Mouse (Mus musculus) midbrain, embryonic 12.5 days (tissue): ENCODE results near the gene Gata1. TPM values are rescaled to one million over a fixed set of nuclear protein-coding genes. Genes with fewer than 3 reads are reported as not detected.

Experiments
- ATAC-seq: fragments of 200-750 bp; cut with Nextera tagmentation; 2 replicates; pipeline ENCODE4 v1.8.0; 2017; ENCODE audit warnings: low read depth, moderate TSS enrichment, moderate library complexity; ENCODE audit not compliant: low FRiP score
- H3K27ac ChIP-seq: fragments of 300-500 bp; sonication (generic); replicated peaks from 2 replicates; pipeline ENCODE4 v1.5.1; 2016; ENCODE audit warnings: mild to moderate bottlenecking
- H3K27me3 ChIP-seq: fragments of 300-500 bp; sonication (generic); 2 replicates; pipeline ENCODE4 v1.6.1; 2016; ENCODE audit warnings: mild to moderate bottlenecking
- H3K36me3 ChIP-seq: fragments of 300-500 bp; sonication (generic); 2 replicates; pipeline ENCODE4 v1.6.1; 2016
- H3K4me1 ChIP-seq: fragments of 300-500 bp; sonication (generic); 2 replicates; pipeline ENCODE4 v1.6.1; 2016
- H3K4me2 ChIP-seq: fragments of 300-500 bp; sonication (generic); replicated peaks from 2 replicates; pipeline ENCODE4 v1.6.1; 2016; ENCODE audit warnings: mild to moderate bottlenecking, moderate library complexity
- H3K4me3 ChIP-seq: fragments of 300-500 bp; sonication (generic); 2 replicates; pipeline ENCODE4 v1.5.1; 2016; ENCODE audit warnings: mild to moderate bottlenecking
- H3K9ac ChIP-seq: fragments of 300-500 bp; sonication (generic); replicated peaks from 2 replicates; pipeline ENCODE4 v1.6.1; 2016; ENCODE audit warnings: mild to moderate bottlenecking, moderate library complexity
- H3K9me3 ChIP-seq: fragments of 300-500 bp; sonication (generic); 2 replicates; pipeline ENCODE4 v1.6.1; 2016; ENCODE audit warnings: mild to moderate bottlenecking
- WGBS: fragments of 180-500 bp; shearing (Covaris S2); methylation state at CpG from one replicate; pipeline ENCODE4 v1.1.7; 2016; 5-methylcytosine and 5-hydroxymethylcytosine counted together
- polyA plus RNA-seq: library from polyadenylated mRNA; unstranded; fragments of >200 nt; fragmentation: Nextera tagmentation; extraction: Ambion mirVana; gene quantifications from 2 replicates; pipeline ENCODE4 v1.2.1, GENCODE M21; 2016

Gata1 gene
- polyA plus RNA-seq, 1 experiment from 2014 or later: 1.5 TPM

GRCm38 (mm10) chrX:7958868-7959267 lies 19.0 kb downstream of the Gata1 start:
- ATAC-seq: no peak
- no peaks in the 10 kb centered on the region for H3K9me3 ChIP-seq
- 94% methylated on average over 9 of the region's 9 CpGs for WGBS
- H3K36me3 ChIP-seq: no peaks in the 10 kb centered on the region
- no peak overlapping the region for H3K4me3 ChIP-seq
- no peak overlapping the region for H3K27ac ChIP-seq
- no peak overlapping the region for H3K9ac ChIP-seq
- no peaks in the 10 kb centered on the region for H3K27me3 ChIP-seq
- H3K4me1 ChIP-seq: no peaks in the 10 kb centered on the region
- no peak overlapping the region for H3K4me2 ChIP-seq

GRCm38 (mm10) chrX:7950091-7950490 lies 27.8 kb downstream of the Gata1 start:
- no peaks in the 10 kb centered on the region for H3K27me3 ChIP-seq
- H3K9ac ChIP-seq: no peak overlapping the region
- 90% methylated on average over 7 of the region's 7 CpGs for whole genome bisulfite sequencing
- ATAC-seq: no peak
- no peak overlapping the region for H3K4me3 ChIP-seq
- no peak overlapping the region for H3K27ac ChIP-seq
- peaks cover 6% of the 10 kb centered on the region; the same call in 1 of the 2 replicates for H3K36me3 ChIP-seq
- peaks cover 6% of the 10 kb centered on the region for H3K4me1 ChIP-seq
- no peaks in the 10 kb centered on the region for H3K9me3 ChIP-seq
- no peak overlapping the region for H3K4me2 ChIP-seq

GRCm38 (mm10) chrX:7947900-7948492 lies 29.9 kb downstream of the Gata1 start:
- WGBS: 27% methylated on average over 38 of the region's 38 CpGs

GRCm38 (mm10) chrX:7947108-7947899 lies 30.6 kb downstream of the Gata1 start, which contains the start of gene Hdac6:
Gene Hdac6 (minus strand): TSS chrX:7947889.
- Histone ChIP-seq H3K36me3 (peaks cover 8% of the 10 kb centered on the region; the same call in 1 of the 2 replicates), H3K27ac (peak within 1 kb of the TSS; percentile 54), H3K4me2 (peak within 1 kb of the TSS; percentile 61), H3K4me3 (peak within 1 kb of the TSS; percentile 49), H3K27me3 (no peaks in the 10 kb centered on the region), H3K9me3 (no peaks in the 10 kb centered on the region), H3K4me1 (peaks cover 6% of the 10 kb centered on the region), H3K9ac (peak within 1 kb of the TSS; percentile 56)
- WGBS: 27% methylated on average over 35 of the region's 37 CpGs
- ATAC-seq: peak; percentile 67

More at GRCm38 (mm10) chrX:7947900-7948492, 29.9 kb downstream of the Gata1 start:
- H3K27ac ChIP-seq: 0 out of 2 replicates have a peak overlapping the region, but pooled peaks have one; percentile 35
- H3K4me1 ChIP-seq: peaks cover 6% of the 10 kb centered on the region
- no peaks in the 10 kb centered on the region for H3K9me3 ChIP-seq
- peak overlapping the region; percentile 40 for H3K4me2 ChIP-seq
- peak overlapping the region; percentile 49 for H3K4me3 ChIP-seq
- H3K36me3 ChIP-seq: peaks cover 8% of the 10 kb centered on the region; the same call in 1 of the 2 replicates
- no peaks in the 10 kb centered on the region for H3K27me3 ChIP-seq
- 0 out of 2 replicates have a peak overlapping the region, but pooled peaks have one; percentile 6 for H3K9ac ChIP-seq
- ATAC-seq: peak; percentile 99

GRCm38 (mm10) chrX:7945618-7946017 lies 32.3 kb downstream of the Gata1 start:
- Histone ChIP-seq H3K27me3 (no peaks in the 10 kb centered on the region), H3K4me2 (no peak overlapping the region), H3K27ac (no peak overlapping the region), H3K36me3 (peaks cover 19% of the 10 kb centered on the region), H3K4me3 (no peak overlapping the region), H3K9me3 (no peaks in the 10 kb centered on the region), H3K9ac (no peak overlapping the region), H3K4me1 (peaks cover 6% of the 10 kb centered on the region)
- WGBS: 68% methylated on average over 8 of the region's 8 CpGs
- ATAC-seq: no peak

GRCm38 (mm10) chrX:7937667-7938066 lies 40.2 kb downstream of the Gata1 start:
- peaks cover 52% of the 10 kb centered on the region for H3K36me3 ChIP-seq
- no peak overlapping the region for H3K4me3 ChIP-seq
- no peaks in the 10 kb centered on the region for H3K27me3 ChIP-seq
- no peak overlapping the region for H3K4me2 ChIP-seq
- no peak for ATAC-seq
- no peak overlapping the region for H3K9ac ChIP-seq
- H3K9me3 ChIP-seq: no peaks in the 10 kb centered on the region
- H3K27ac ChIP-seq: no peak overlapping the region
- 94% methylated on average over 6 of the region's 6 CpGs for WGBS
- H3K4me1 ChIP-seq: no peaks in the 10 kb centered on the region

GRCm38 (mm10) chrX:7936874-7937273 lies 41.0 kb downstream of the Gata1 start:
- H3K4me2 ChIP-seq: no peak overlapping the region
- no peak overlapping the region for H3K4me3 ChIP-seq
- no peak for ATAC-seq
- no peak overlapping the region for H3K9ac ChIP-seq
- no peak overlapping the region for H3K27ac ChIP-seq
- H3K9me3 ChIP-seq: no peaks in the 10 kb centered on the region
- no peaks in the 10 kb centered on the region for H3K4me1 ChIP-seq
- WGBS: 52% methylated on average over 11 of the region's 11 CpGs
- H3K27me3 ChIP-seq: no peaks in the 10 kb centered on the region
- H3K36me3 ChIP-seq: peaks cover 49% of the 10 kb centered on the region

- Histone ChIP-seq H3K4me2 (no peak within 1 kb of the TSS), H3K36me3 (peaks cover 17% of the 10 kb centered on the region), H3K9me3 (no peaks in the 10 kb centered on the region), H3K4me3 (no peak within 1 kb of the TSS), H3K27ac (no peak within 1 kb of the TSS), H3K9ac (no peak within 1 kb of the TSS), H3K4me1 (no peaks in the 10 kb centered on the region), H3K27me3 (peaks cover 43% of the 10 kb centered on the region)
- ATAC-seq: peak; percentile 38; the same call in 1 of the 2 replicates
- 23% methylated on average over 17 of the region's 19 CpGs for WGBS
Measured at GRCm38 (mm10) chrX:7928270-7928790, 49.5 kb downstream of the Gata1 start, which contains the start of gene Eras. Gene Eras (minus strand): TSS chrX:7928607.

GRCm38 (mm10) chrX:7927116-7927515 lies 50.8 kb downstream of the Gata1 start:
- ATAC-seq: no peak
- H3K9ac ChIP-seq: no peak overlapping the region
- H3K27me3 ChIP-seq: peaks cover 54% of the 10 kb centered on the region
- peaks cover 17% of the 10 kb centered on the region for H3K36me3 ChIP-seq
- WGBS: 30% methylated on average over 10 of the region's 10 CpGs
- no peak overlapping the region for H3K27ac ChIP-seq
- H3K4me1 ChIP-seq: 0 out of 2 replicates have a peak, but pooled peaks cover 2% of the 10 kb centered on the region
- H3K9me3 ChIP-seq: no peaks in the 10 kb centered on the region
- H3K4me2 ChIP-seq: no peak overlapping the region
- no peak overlapping the region for H3K4me3 ChIP-seq

GRCm38 (mm10) chrX:7926266-7926665 lies 51.6 kb downstream of the Gata1 start:
- no peak for ATAC-seq
- H3K4me3 ChIP-seq: no peak overlapping the region
- H3K27me3 ChIP-seq: peaks cover 60% of the 10 kb centered on the region
- no peak overlapping the region for H3K9ac ChIP-seq
- no peaks in the 10 kb centered on the region for H3K9me3 ChIP-seq
- H3K4me1 ChIP-seq: 0 out of 2 replicates have a peak, but pooled peaks cover 2% of the 10 kb centered on the region
- H3K4me2 ChIP-seq: no peak overlapping the region
- H3K36me3 ChIP-seq: peaks cover 13% of the 10 kb centered on the region
- no peak overlapping the region for H3K27ac ChIP-seq
- 69% methylated on average over 6 of the region's 6 CpGs for WGBS

GRCm38 (mm10) chrX:7922032-7922431 lies 55.8 kb downstream of the Gata1 start:
- Histone ChIP-seq H3K36me3 (no peaks in the 10 kb centered on the region), H3K27me3 (peaks cover 43% of the 10 kb centered on the region), H3K9ac (peak overlapping the region; percentile 51), H3K4me3 (peak overlapping the region; percentile 46), H3K4me2 (peak overlapping the region; percentile 57), H3K9me3 (no peaks in the 10 kb centered on the region), H3K27ac (0 out of 2 replicates have a peak overlapping the region, but pooled peaks have one; percentile 20), H3K4me1 (0 out of 2 replicates have a peak, but pooled peaks cover 2% of the 10 kb centered on the region)
- ATAC-seq: peak; percentile 10; the same call in 1 of the 2 replicates
- WGBS: 21% methylated on average over 40 of the region's 48 CpGs
